Mouse (Mus musculus): ENCODE data around the gene Ikzf3. TPM values are rescaled to one million over a fixed set of nuclear protein-coding genes. Genes with fewer than 3 reads are reported as not detected.

Gene Ikzf3
- total and polyA plus RNA-seq, 2 experiments, result 0.37 to 1.1 TPM

- Histone ChIP-seq H3K36me3 (ENCODE audit: control insufficient read depth, insufficient read depth, low read length) (peaks cover 21% of the 10 kb centered on the region), H3K4me3 (ENCODE audit: insufficient read depth, low read depth, low read length) (peak overlapping the region; percentile 68), H3K27me3 (ENCODE audit: control insufficient read depth, insufficient read depth, low read length) (no peaks in the 10 kb centered on the region), H3K27ac (replicated peaks; ENCODE audit: insufficient read depth, low read depth, low read length) (no peak overlapping the region), H3K9ac (ENCODE audit: low read depth, low read length) (peak overlapping the region; percentile 72), H3K79me2 (ENCODE audit: control insufficient read depth, insufficient read depth, low read length) (no peaks in the 10 kb centered on the region), H3K4me1 (ENCODE audit: control insufficient read depth, insufficient read depth, low read length) (0 out of 2 replicates have a peak, but pooled peaks cover 3% of the 10 kb centered on the region)
- WGBS, result 5% methylated on average over 30 of the region's 30 CpGs
- no peak for DNase-seq (ENCODE audit: extremely low read depth, low read depth, low spot score)
- no peak for TF ChIP-seq POLR2A (IDR thresholded peaks at IDR 0.05; ENCODE audit: extremely low read depth, insufficient read depth, low read length)
- no peak for TF ChIP-seq CTCF (IDR thresholded peaks at IDR 0.05; ENCODE audit: low read depth, low read length)
Observed at GRCm38 (mm10) chr11:98458121-98458990, 87.5 kb downstream of the Ikzf3 start.

GRCm38 (mm10) chr11:98457367-98458120 lies 88.3 kb downstream of the Ikzf3 start:
- 0 out of 2 replicates have a peak, but pooled peaks cover 3% of the 10 kb centered on the region for H3K4me1 ChIP-seq (ENCODE audit: control insufficient read depth, insufficient read depth, low read length)
- no peaks in the 10 kb centered on the region for H3K79me2 ChIP-seq (ENCODE audit: control insufficient read depth, insufficient read depth, low read length)
- H3K36me3 ChIP-seq (ENCODE audit: control insufficient read depth, insufficient read depth, low read length), result peaks cover 29% of the 10 kb centered on the region
- peak overlapping the region; percentile 72 for H3K9ac ChIP-seq (ENCODE audit: low read depth, low read length)
- peak overlapping the region; percentile 68 for H3K4me3 ChIP-seq (ENCODE audit: insufficient read depth, low read depth, low read length)
- DNase-seq (ENCODE audit: extremely low read depth, low read depth, low spot score), result peak; percentile 78
- peak overlapping the region; percentile 51 for H3K27ac ChIP-seq (replicated peaks; ENCODE audit: insufficient read depth, low read depth, low read length)
- WGBS, result under 1% methylated on average over 59 of the region's 64 CpGs
- TF ChIP-seq CTCF (IDR thresholded peaks at IDR 0.05; ENCODE audit: low read depth, low read length), result peak; percentile 81
- TF ChIP-seq POLR2A (IDR thresholded peaks at IDR 0.05; ENCODE audit: extremely low read depth, insufficient read depth, low read length), result 0 out of 2 replicates have a peak, but pooled peaks have one; percentile 20
- no peaks in the 10 kb centered on the region for H3K27me3 ChIP-seq (ENCODE audit: control insufficient read depth, insufficient read depth, low read length)

- Histone ChIP-seq H3K4me3 (ENCODE audit: insufficient read depth, low read depth, low read length) (no peak overlapping the region; the same call in 1 of the 2 replicates), H3K27me3 (ENCODE audit: control insufficient read depth, insufficient read depth, low read length) (no peaks in the 10 kb centered on the region), H3K36me3 (ENCODE audit: control insufficient read depth, insufficient read depth, low read length) (peaks cover 35% of the 10 kb centered on the region), H3K27ac (replicated peaks; ENCODE audit: insufficient read depth, low read depth, low read length) (peak overlapping the region; percentile 51), H3K79me2 (ENCODE audit: control insufficient read depth, insufficient read depth, low read length) (no peaks in the 10 kb centered on the region), H3K9ac (ENCODE audit: low read depth, low read length) (peak overlapping the region; percentile 71), H3K4me1 (ENCODE audit: control insufficient read depth, insufficient read depth, low read length) (peaks cover 5% of the 10 kb centered on the region; the same call in 1 of the 2 replicates)
- DNase-seq (ENCODE audit: extremely low read depth, low read depth, low spot score), result peak; percentile 82
- 7% methylated on average over 9 of the region's 9 CpGs for WGBS
- TF ChIP-seq CTCF (IDR thresholded peaks at IDR 0.05; ENCODE audit: low read depth, low read length) (no peak), POLR2A (IDR thresholded peaks at IDR 0.05; ENCODE audit: extremely low read depth, insufficient read depth, low read length) (no peak)
Observed at GRCm38 (mm10) chr11:98456945-98457344, 88.9 kb downstream of the Ikzf3 start.

GRCm38 (mm10) chr11:98456545-98456944 lies 89.3 kb downstream of the Ikzf3 start:
- no peaks in the 10 kb centered on the region for H3K27me3 ChIP-seq (ENCODE audit: control insufficient read depth, insufficient read depth, low read length)
- H3K79me2 ChIP-seq (ENCODE audit: control insufficient read depth, insufficient read depth, low read length), result no peaks in the 10 kb centered on the region
- 34% methylated on average over 5 of the region's 5 CpGs for WGBS
- no peak for TF ChIP-seq CTCF (IDR thresholded peaks at IDR 0.05; ENCODE audit: low read depth, low read length)
- no peak for TF ChIP-seq POLR2A (IDR thresholded peaks at IDR 0.05; ENCODE audit: extremely low read depth, insufficient read depth, low read length)
- 0 out of 2 replicates have a peak overlapping the region, but pooled peaks have one; percentile 10 for H3K27ac ChIP-seq (replicated peaks; ENCODE audit: insufficient read depth, low read depth, low read length)
- peaks cover 39% of the 10 kb centered on the region for H3K36me3 ChIP-seq (ENCODE audit: control insufficient read depth, insufficient read depth, low read length)
- H3K4me1 ChIP-seq (ENCODE audit: control insufficient read depth, insufficient read depth, low read length), result peaks cover 5% of the 10 kb centered on the region
- H3K4me3 ChIP-seq (ENCODE audit: insufficient read depth, low read depth, low read length), result no peak overlapping the region
- no peak for DNase-seq (ENCODE audit: extremely low read depth, low read depth, low spot score)
- no peak overlapping the region for H3K9ac ChIP-seq (ENCODE audit: low read depth, low read length)

GRCm38 (mm10) chr11:98455484-98455883 lies 90.3 kb downstream of the Ikzf3 start:
- TF ChIP-seq CTCF (IDR thresholded peaks at IDR 0.05; ENCODE audit: low read depth, low read length) (peak; percentile 34; the same call in 1 of the 2 replicates), POLR2A (IDR thresholded peaks at IDR 0.05; ENCODE audit: extremely low read depth, insufficient read depth, low read length) (no peak)
- H3K4me3 ChIP-seq (ENCODE audit: insufficient read depth, low read depth, low read length), result no peak overlapping the region
- 81% methylated on average over 4 of the region's 4 CpGs for WGBS
- H3K4me1 ChIP-seq (ENCODE audit: control insufficient read depth, insufficient read depth, low read length), result peaks cover 12% of the 10 kb centered on the region
- no peaks in the 10 kb centered on the region for H3K27me3 ChIP-seq (ENCODE audit: control insufficient read depth, insufficient read depth, low read length)
- H3K27ac ChIP-seq (replicated peaks; ENCODE audit: insufficient read depth, low read depth, low read length), result 0 out of 2 replicates have a peak overlapping the region, but pooled peaks have one; percentile 1
- no peak overlapping the region for H3K9ac ChIP-seq (ENCODE audit: low read depth, low read length)
- H3K36me3 ChIP-seq (ENCODE audit: control insufficient read depth, insufficient read depth, low read length), result peaks cover 48% of the 10 kb centered on the region
- DNase-seq (ENCODE audit: extremely low read depth, low read depth, low spot score), result peak; percentile 53
- H3K79me2 ChIP-seq (ENCODE audit: control insufficient read depth, insufficient read depth, low read length), result 0 out of 2 replicates have a peak, but pooled peaks cover 2% of the 10 kb centered on the region
